Mouse (Mus musculus) midbrain, embryonic 13.5 days (tissue): ENCODE data around the gene Vwa1. TPM values are rescaled to one million over a fixed set of nuclear protein-coding genes. Genes with fewer than 3 reads are reported as not detected.
"Not testable (repeated sequence)": the region's sequence is repeated elsewhere in the genome, so short reads cannot be mapped to it uniquely, and the experiment has no call there.

Experiments
- ATAC-seq: fragments of 200-750 bp; cut with Nextera tagmentation; 2 replicates; pipeline ENCODE4 v1.8.0; 2017; ENCODE audit warnings: mild to moderate bottlenecking, moderate TSS enrichment, moderate library complexity
- H3K27ac ChIP-seq: fragments of 300-500 bp; sonication (generic); 2 replicates; pipeline ENCODE4 v1.5.1; 2015; ENCODE audit warnings: inconsistent platforms, mild to moderate bottlenecking, moderate library complexity
- H3K27me3 ChIP-seq: fragments of 300-500 bp; sonication (generic); 2 replicates; pipeline ENCODE4 v1.6.1; 2015; ENCODE audit warnings: mild to moderate bottlenecking, inconsistent platforms
- H3K36me3 ChIP-seq: fragments of 300-500 bp; sonication (generic); 2 replicates; pipeline ENCODE4 v1.6.1; 2015; ENCODE audit warnings: mild to moderate bottlenecking, inconsistent platforms
- H3K4me1 ChIP-seq: fragments of 300-500 bp; sonication (generic); replicated peaks from 2 replicates; pipeline ENCODE4 v1.6.1; 2015; ENCODE audit warnings: inconsistent platforms
- H3K4me2 ChIP-seq: fragments of 300-500 bp; sonication (generic); replicated peaks from 2 replicates; pipeline ENCODE4 v1.6.1; 2015; ENCODE audit warnings: moderate library complexity, mild to moderate bottlenecking, inconsistent platforms
- H3K4me3 ChIP-seq: fragments of 300-500 bp; sonication (generic); replicated peaks from 2 replicates; pipeline ENCODE4 v1.5.1; 2015; ENCODE audit warnings: mild to moderate bottlenecking, inconsistent platforms
- H3K9ac ChIP-seq: fragments of 300-500 bp; sonication (generic); replicated peaks from 2 replicates; pipeline ENCODE4 v1.6.1; 2015; ENCODE audit warnings: mild to moderate bottlenecking, inconsistent platforms
- H3K9me3 ChIP-seq: fragments of 300-500 bp; sonication (generic); 2 replicates; pipeline ENCODE4 v1.6.1; 2016; ENCODE audit warnings: mild to moderate bottlenecking, inconsistent platforms
- WGBS: fragments of 180-500 bp; shearing (Covaris S2); methylation state at CpG from one replicate; pipeline ENCODE4 v1.1.7; 2015; 5-methylcytosine and 5-hydroxymethylcytosine counted together
- polyA plus RNA-seq: library from polyadenylated mRNA; unstranded; fragments of >200 nt; fragmentation: Nextera tagmentation; extraction: Ambion mirVana; gene quantifications from 2 replicates; pipeline ENCODE4 v1.2.1, GENCODE M21; 2015

Gene Vwa1
- polyA plus RNA-seq, 1 experiment from 2014 or later = 20.9 TPM

GRCm38 (mm10) chr4:155791240-155791933 lies 16.9 kb upstream of the Vwa1 start:
- no peak overlapping the region for H3K9ac ChIP-seq
- H3K27ac ChIP-seq = no peak overlapping the region
- 76% methylated on average over 24 of the region's 24 CpGs for WGBS
- H3K36me3 ChIP-seq = no peaks in the 10 kb centered on the region
- no peak for ATAC-seq
- H3K27me3 ChIP-seq = peaks cover 4% of the 10 kb centered on the region; the same call in 1 of the 2 replicates
- no peak overlapping the region for H3K4me3 ChIP-seq
- H3K4me1 ChIP-seq = no peaks in the 10 kb centered on the region
- H3K4me2 ChIP-seq = no peak overlapping the region
- no peaks in the 10 kb centered on the region for H3K9me3 ChIP-seq

- 0 out of 2 replicates have a peak, but pooled peaks cover 4% of the 10 kb centered on the region for H3K27me3 ChIP-seq
- no peak overlapping the region for H3K27ac ChIP-seq
- H3K4me3 ChIP-seq = no peak overlapping the region
- H3K9me3 ChIP-seq = no peaks in the 10 kb centered on the region
- H3K36me3 ChIP-seq = no peaks in the 10 kb centered on the region
- H3K4me1 ChIP-seq = no peaks in the 10 kb centered on the region
- H3K4me2 ChIP-seq = no peak overlapping the region
- no peak overlapping the region for H3K9ac ChIP-seq
- 81% methylated on average over 3 of the region's 3 CpGs for WGBS
- no peak for ATAC-seq
Measured at GRCm38 (mm10) chr4:155790650-155791161, 16.2 kb upstream of the Vwa1 start.

- Histone ChIP-seq H3K27me3 (0 out of 2 replicates have a peak, but pooled peaks cover 4% of the 10 kb centered on the region), H3K36me3 (no peaks in the 10 kb centered on the region), H3K9ac (no peak within 1 kb of the TSS), H3K4me2 (no peak within 1 kb of the TSS), H3K4me1 (0 out of 2 replicates have a peak, but pooled peaks cover 2% of the 10 kb centered on the region), H3K27ac (no peak within 1 kb of the TSS), H3K9me3 (no peaks in the 10 kb centered on the region), H3K4me3 (no peak within 1 kb of the TSS)
- ATAC-seq = no peak
- 83% methylated on average over 3 of the region's 3 CpGs for WGBS
Measured at GRCm38 (mm10) chr4:155790021-155790489, 15.6 kb upstream of the Vwa1 start, which contains the start of gene Ankrd65. Ankrd65 (plus strand) TSS chr4:155790439.

- not testable (repeated sequence) for H3K4me2 ChIP-seq, H3K9ac ChIP-seq, H3K27me3 ChIP-seq, H3K27ac ChIP-seq, H3K4me3 ChIP-seq, H3K4me1 ChIP-seq, H3K36me3 ChIP-seq, ATAC-seq, H3K9me3 ChIP-seq
- WGBS = 83% methylated on average over 4 of the region's 4 CpGs
Measured at GRCm38 (mm10) chr4:155788833-155789232, 14.3 kb upstream of the Vwa1 start.

- Histone ChIP-seq H3K4me2 (no peak overlapping the region), H3K36me3 (no peaks in the 10 kb centered on the region), H3K4me3 (no peak overlapping the region), H3K27me3 (0 out of 2 replicates have a peak, but pooled peaks cover 4% of the 10 kb centered on the region), H3K9me3 (no peaks in the 10 kb centered on the region), H3K9ac (no peak overlapping the region), H3K4me1 (peaks cover 11% of the 10 kb centered on the region; the same call in 1 of the 2 replicates), H3K27ac (no peak overlapping the region)
- 81% methylated on average over 3 of the region's 3 CpGs for WGBS
- ATAC-seq = no peak
Measured at GRCm38 (mm10) chr4:155788300-155788699, 13.8 kb upstream of the Vwa1 start.

GRCm38 (mm10) chr4:155785819-155786218 lies 11.3 kb upstream of the Vwa1 start, which contains the start of gene Tmem88b:
Tmem88b (minus strand) TSS chr4:155785874.
- H3K27ac ChIP-seq = peak within 1 kb of the TSS; percentile 88; the same call in 1 of the 2 replicates
- peak within 1 kb of the TSS; percentile 58 for H3K4me3 ChIP-seq
- 71% methylated on average over 5 of the region's 5 CpGs for WGBS

GRCm38 (mm10) chr4:155785246-155785645 lies 10.7 kb upstream of the Vwa1 start:
- Histone ChIP-seq H3K4me1 (peaks cover 12% of the 10 kb centered on the region; the same call in 1 of the 2 replicates), H3K27ac (no peak overlapping the region), H3K36me3 (no peaks in the 10 kb centered on the region), H3K4me3 (no peak overlapping the region), H3K4me2 (0 out of 2 replicates have a peak overlapping the region, but pooled peaks have one; percentile 1), H3K9me3 (no peaks in the 10 kb centered on the region), H3K9ac (no peak overlapping the region; the same call in 1 of the 2 replicates), H3K27me3 (no peaks in the 10 kb centered on the region)
- no peak for ATAC-seq
- WGBS = 80% methylated on average over 10 of the region's 10 CpGs

More at GRCm38 (mm10) chr4:155785819-155786218, 11.3 kb upstream of the Vwa1 start, which contains the start of gene Tmem88b:
- no peaks in the 10 kb centered on the region for H3K9me3 ChIP-seq
- H3K4me1 ChIP-seq = peaks cover 12% of the 10 kb centered on the region; the same call in 1 of the 2 replicates
- H3K9ac ChIP-seq = peak within 1 kb of the TSS; percentile 88; the same call in 1 of the 2 replicates
- no peaks in the 10 kb centered on the region for H3K36me3 ChIP-seq
- no peak for ATAC-seq
- H3K27me3 ChIP-seq = 0 out of 2 replicates have a peak, but pooled peaks cover 4% of the 10 kb centered on the region
- peak within 1 kb of the TSS; percentile 76 for H3K4me2 ChIP-seq

GRCm38 (mm10) chr4:155784081-155784701 lies 9.7 kb upstream of the Vwa1 start:
- Histone ChIP-seq H3K4me1 (peaks cover 12% of the 10 kb centered on the region; the same call in 1 of the 2 replicates), H3K27ac (peak overlapping the region; percentile 88), H3K9ac (peak overlapping the region; percentile 88), H3K27me3 (no peaks in the 10 kb centered on the region), H3K4me3 (peak overlapping the region; percentile 58), H3K9me3 (no peaks in the 10 kb centered on the region), H3K4me2 (peak overlapping the region; percentile 76), H3K36me3 (no peaks in the 10 kb centered on the region)
- WGBS = under 1% methylated on average over 51 of the region's 52 CpGs
- peak; percentile 90 for ATAC-seq

- H3K4me3 ChIP-seq = peak overlapping the region; percentile 58
- ATAC-seq = peak; percentile 65
- H3K4me1 ChIP-seq = peaks cover 12% of the 10 kb centered on the region; the same call in 1 of the 2 replicates
- H3K9ac ChIP-seq = peak overlapping the region; percentile 88
- H3K27me3 ChIP-seq = no peaks in the 10 kb centered on the region
- H3K4me2 ChIP-seq = peak overlapping the region; percentile 76
- WGBS = 41% methylated on average over 16 of the region's 16 CpGs
- H3K9me3 ChIP-seq = no peaks in the 10 kb centered on the region
- no peaks in the 10 kb centered on the region for H3K36me3 ChIP-seq
- H3K27ac ChIP-seq = peak overlapping the region; percentile 88
Measured at GRCm38 (mm10) chr4:155783486-155784080, 9.1 kb upstream of the Vwa1 start.

- H3K9ac ChIP-seq = no peak overlapping the region
- H3K27me3 ChIP-seq = peaks cover 1% of the 10 kb centered on the region
- no peaks in the 10 kb centered on the region for H3K9me3 ChIP-seq
- H3K4me3 ChIP-seq = no peak overlapping the region
- no peak overlapping the region for H3K27ac ChIP-seq
- no peaks in the 10 kb centered on the region for H3K36me3 ChIP-seq
- ATAC-seq = no peak
- 34% methylated on average over 6 of the region's 6 CpGs for WGBS
- peaks cover 12% of the 10 kb centered on the region; the same call in 1 of the 2 replicates for H3K4me1 ChIP-seq
- H3K4me2 ChIP-seq = no peak overlapping the region
Measured at GRCm38 (mm10) chr4:155780895-155781294, 6.4 kb upstream of the Vwa1 start.

GRCm38 (mm10) chr4:155779498-155779897 lies 5.0 kb upstream of the Vwa1 start:
- H3K4me3 ChIP-seq = no peak overlapping the region
- peaks cover 15% of the 10 kb centered on the region for H3K27me3 ChIP-seq
- no peak overlapping the region for H3K27ac ChIP-seq
- WGBS = 79% methylated on average over 4 of the region's 4 CpGs
- ATAC-seq = no peak
- H3K9me3 ChIP-seq = no peaks in the 10 kb centered on the region
- H3K36me3 ChIP-seq = no peaks in the 10 kb centered on the region
- H3K4me2 ChIP-seq = no peak overlapping the region
- peaks cover 16% of the 10 kb centered on the region for H3K4me1 ChIP-seq
- no peak overlapping the region for H3K9ac ChIP-seq
